Mouse (Mus musculus) kidney, adult 2 months (tissue): ENCODE results near the gene Cldn15.

Experiments
- CTCF ChIP-seq: fragments of 200-500 bp; conservative IDR thresholded peaks from 2 replicates; pipeline ENCODE4 v1.5.1; 2011; ENCODE audit warnings: low read depth, mild to moderate bottlenecking, control low read depth, low read length, moderate library complexity, mixed read lengths; ENCODE audit not compliant: insufficient read depth, insufficient read length
- POLR2A ChIP-seq: fragments of 200-500 bp; IDR thresholded peaks from one replicate; pipeline ENCODE4 v1.6.1; 2011; ENCODE audit warnings: low read depth, low read length, control low read depth

GRCm38 (mm10) chr5:137025132-137025531 is 58.7 kb downstream of the Cldn15 start:
- TF ChIP-seq POLR2A (no peak), CTCF (peak; percentile 83)
